In genomic region chr4:102569950-102570765, GRCm38 (mm10) we compare ENCODE assay signal across 8 mouse cellular contexts.
A peak's percentile ranks its signal among the peaks of the same experiment; 100 is the strongest.
DNase-seq lines count a peak whose midpoint lies in the region; ATAC-seq and TF ChIP-seq lines count a peak whose summit lies in the region.

No protein-coding gene starts in this region.

- no peak for TF ChIP-seq CTCF in embryonic fibroblast, embryonic 13.5 days (IDR thresholded peaks at IDR 0.05; ENCODE audit: borderline replicate concordance, insufficient read depth, low read length)
- TF ChIP-seq CTCF in kidney, postnatal 0 days (IDR thresholded peaks at IDR 0.05; ENCODE audit: low read depth) = no peak

- H3K4me2 ChIP-seq in heart, embryonic 15.5 days = peak overlapping the region; percentile 81
- peak overlapping the region; percentile 75 for H3K4me2 ChIP-seq in kidney, postnatal 0 days (ENCODE audit: low read length)

- H3K9ac ChIP-seq in heart, embryonic 15.5 days = peak overlapping the region; percentile 62
- peak overlapping the region; percentile 62 for H3K9ac ChIP-seq in kidney, postnatal 0 days (ENCODE audit: low read depth, low read length)

- peak; percentile 61 to 71 for DNase-seq in CD8-positive naive resting alpha-beta T cell, adult 2 months (ENCODE audit: low read depth in 2 of 2, low spot score in 2 of 2)
- DNase-seq in adrenal gland, postnatal 25 days = peak; percentile 44
- peak; percentile 90 for DNase-seq in kidney, postnatal 0 days (ENCODE audit: low spot score)
- peak; percentile 87 to 89 for DNase-seq in lung, postnatal 4 days
- DNase-seq in retina, embryonic 14.5 days (ENCODE audit: low spot score) = peak; percentile 53
- no peak for DNase-seq in left cerebral cortex, adult 18-20 months (ENCODE audit: low spot score in 2 of 2)

- no peaks in the 10 kb centered on the region for H3K9me3 ChIP-seq in heart, embryonic 15.5 days (replicated peaks)
- H3K9me3 ChIP-seq in kidney, postnatal 0 days (replicated peaks; ENCODE audit: low read length) = no peaks in the 10 kb centered on the region

- peak; percentile 35 for TF ChIP-seq POLR2A in embryonic fibroblast, embryonic 13.5 days (IDR thresholded peaks at IDR 0.05; ENCODE audit: low read depth, low read length)

- no peaks in the 10 kb centered on the region for H3K36me3 ChIP-seq in heart, embryonic 15.5 days
- H3K36me3 ChIP-seq in kidney, postnatal 0 days (ENCODE audit: insufficient read depth, low read length) = no peaks in the 10 kb centered on the region

- H3K4me3 ChIP-seq in embryonic fibroblast, embryonic 13.5 days (ENCODE audit: insufficient read depth, low read length) = peak overlapping the region; percentile 72
- H3K4me3 ChIP-seq in heart, embryonic 15.5 days = peak overlapping the region; percentile 62
- H3K4me3 ChIP-seq in kidney, postnatal 0 days (replicated peaks; ENCODE audit: low read depth, low read length) = peak overlapping the region; percentile 54

- WGBS in heart, embryonic 15.5 days = under 1% methylated on average over 20 of the region's 20 CpGs
- WGBS in kidney, postnatal 0 days = under 1% methylated on average over 20 of the region's 20 CpGs

- H3K27me3 ChIP-seq in heart, embryonic 15.5 days = no peaks in the 10 kb centered on the region
- H3K27me3 ChIP-seq in kidney, postnatal 0 days (ENCODE audit: insufficient read depth, low read length) = no peaks in the 10 kb centered on the region

- ATAC-seq in heart, embryonic 15.5 days (replicated peaks; ENCODE audit: insufficient number of reproducible peaks, insufficient read depth, low FRiP score, low read depth) = peak; percentile 71
- ATAC-seq in kidney, postnatal 0 days (replicated peaks; ENCODE audit: low FRiP score, low read depth) = peak; percentile 76

- H3K4me1 ChIP-seq in embryonic fibroblast, embryonic 13.5 days (ENCODE audit: control insufficient read depth, insufficient read depth, low read length) = peaks cover 8% of the 10 kb centered on the region
- peaks cover 57% of the 10 kb centered on the region for H3K4me1 ChIP-seq in heart, embryonic 15.5 days (replicated peaks)
- peaks cover 4% of the 10 kb centered on the region; the same call in 1 of the 2 replicates for H3K4me1 ChIP-seq in kidney, postnatal 0 days (replicated peaks; ENCODE audit: insufficient read depth, low read length)

- H3K27ac ChIP-seq in embryonic fibroblast, embryonic 13.5 days (ENCODE audit: insufficient read depth, low read length) = peak overlapping the region; percentile 83
- H3K27ac ChIP-seq in heart, embryonic 15.5 days = peak overlapping the region; percentile 92
- H3K27ac ChIP-seq in kidney, postnatal 0 days = peak overlapping the region; percentile 89

Comparison
In these comparisons a context has a peak if more than half of its experiments do, and no peak if none do; other contexts are left out.
1. DNase-seq: peak in CD8-positive naive resting alpha-beta T cell, adult 2 months (2 of 2), adrenal gland, postnatal 25 days (single experiment), kidney, postnatal 0 days (single experiment), lung, postnatal 4 days (2 of 2) and retina, embryonic 14.5 days (single experiment); none in left cerebral cortex, adult 18-20 months (0 of 2).
2. Peak in every context shown above with its lines, with median percentiles within 50 percentile points of each other: H3K27ac ChIP-seq and H3K4me3 ChIP-seq.